Mouse (Mus musculus) lung, postnatal 0 days (tissue): Measurements from ENCODE around the gene Cd300ld5. TPM values are rescaled to one million over a fixed set of nuclear protein-coding genes. Genes with fewer than 3 reads are reported as not detected.

Source experiments
- ATAC-seq: fragments of 200-750 bp; cut with Nextera tagmentation; 2 replicates; pipeline ENCODE4 v1.8.0; 2017; ENCODE audit warnings: moderate library complexity
- DNase-seq: peaks from one replicate; pipeline ENCODE4 v3.0.0-alpha.2; 2016; ENCODE audit warnings: low spot score
- H3K27ac ChIP-seq: fragments of 300-500 bp; sonication (generic); 2 replicates; pipeline ENCODE4 v1.5.1; 2014; ENCODE audit warnings: antibody characterized with exemption, mild to moderate bottlenecking, low read length, mixed read lengths
- H3K27me3 ChIP-seq: fragments of 300-500 bp; sonication (generic); replicated peaks from 2 replicates; pipeline ENCODE4 v1.6.1; 2014; ENCODE audit warnings: low read length, mixed read lengths; ENCODE audit not compliant: insufficient read depth
- H3K36me3 ChIP-seq: fragments of 300-500 bp; sonication (generic); 2 replicates; pipeline ENCODE4 v1.6.1; 2014; ENCODE audit warnings: low read length, mixed read lengths; ENCODE audit not compliant: insufficient read depth
- H3K4me1 ChIP-seq: fragments of 300-500 bp; sonication (generic); 2 replicates; pipeline ENCODE4 v1.6.1; 2014; ENCODE audit warnings: antibody characterized with exemption, low read depth, low read length, mixed read lengths; ENCODE audit not compliant: insufficient read depth
- H3K4me2 ChIP-seq: fragments of 300-500 bp; sonication (generic); replicated peaks from 2 replicates; pipeline ENCODE4 v1.6.1; 2014; ENCODE audit warnings: low read depth, mild to moderate bottlenecking, low read length, moderate library complexity, mixed read lengths
- H3K4me3 ChIP-seq: fragments of 300-500 bp; sonication (generic); 2 replicates; pipeline ENCODE4 v1.5.1; 2014; ENCODE audit warnings: low read depth, low read length
- H3K9ac ChIP-seq: fragments of 300-500 bp; sonication (generic); replicated peaks from 2 replicates; pipeline ENCODE4 v1.6.1; 2014; ENCODE audit warnings: low read depth, mild to moderate bottlenecking
- H3K9me3 ChIP-seq: fragments of 300-500 bp; sonication (generic); 2 replicates; pipeline ENCODE4 v1.6.1; 2016; ENCODE audit warnings: low read length, mixed read lengths
- CTCF ChIP-seq: IDR thresholded peaks from 2 replicates; pipeline ENCODE4 v1.5.1; 2016; ENCODE audit warnings: antibody characterized with exemption, mild to moderate bottlenecking
- EP300 ChIP-seq: IDR thresholded peaks from 2 replicates; pipeline ENCODE4 v1.6.1; 2016; ENCODE audit warnings: antibody characterized with exemption, mild to moderate bottlenecking, control low read depth
- WGBS: fragments of 180-500 bp; shearing (Covaris S2); extraction: QIAGEN DNeasy Blood & Tissue Kit; methylation state at CpG from one replicate; pipeline ENCODE4 v1.1.7; 2014; 5-methylcytosine and 5-hydroxymethylcytosine counted together
- polyA plus RNA-seq: library from polyadenylated mRNA; unstranded; fragments of >200 nt; fragmentation: Nextera tagmentation; extraction: Ambion mirVana; gene quantifications from 2 replicates; pipeline ENCODE4 v1.2.1, GENCODE M21; 2015

The Cd300ld5 gene
- polyA plus RNA-seq, 1 experiment from 2014 or later = not detected

- Histone ChIP-seq H3K9me3 (no peaks in the 10 kb centered on the region), H3K27me3 (no peaks in the 10 kb centered on the region), H3K4me3 (no peak overlapping the region), H3K36me3 (no peaks in the 10 kb centered on the region), H3K4me1 (0 out of 2 replicates have a peak, but pooled peaks cover 3% of the 10 kb centered on the region), H3K4me2 (no peak overlapping the region), H3K27ac (no peak overlapping the region), H3K9ac (0 out of 2 replicates have a peak overlapping the region, but pooled peaks have one; percentile 8)
- TF ChIP-seq EP300 (no peak), CTCF (no peak)
- DNase-seq = no peak
- 66% methylated on average over 5 of the region's 5 CpGs for WGBS
- no peak for ATAC-seq
Observed at GRCm38 (mm10) chr11:115073002-115073401, 35.4 kb upstream of the Cd300ld5 start.

- TF ChIP-seq EP300 (no peak), CTCF (peak; percentile 37)
- Histone ChIP-seq H3K4me3 (no peak overlapping the region), H3K9me3 (no peaks in the 10 kb centered on the region), H3K27me3 (no peaks in the 10 kb centered on the region), H3K9ac (no peak overlapping the region), H3K27ac (peak overlapping the region; percentile 27; the same call in 1 of the 2 replicates), H3K4me1 (0 out of 2 replicates have a peak, but pooled peaks cover 3% of the 10 kb centered on the region), H3K36me3 (no peaks in the 10 kb centered on the region), H3K4me2 (peak overlapping the region; percentile 28)
- DNase-seq = peak; percentile 86
- peak; percentile 85 for ATAC-seq
- 7% methylated on average over 13 of the region's 14 CpGs for WGBS
Observed at GRCm38 (mm10) chr11:115071631-115072294, 34.2 kb upstream of the Cd300ld5 start.

- no peak overlapping the region for H3K9ac ChIP-seq
- no peak overlapping the region for H3K27ac ChIP-seq
- DNase-seq (no peak), ATAC-seq (no peak)
- no peaks in the 10 kb centered on the region for H3K36me3 ChIP-seq
- WGBS = 4% methylated on average over 9 of the region's 9 CpGs
- H3K4me3 ChIP-seq = no peak overlapping the region
- no peaks in the 10 kb centered on the region for H3K9me3 ChIP-seq
- no peaks in the 10 kb centered on the region for H3K27me3 ChIP-seq
- H3K4me2 ChIP-seq = peak overlapping the region; percentile 28; the same call in 1 of the 2 replicates
- TF ChIP-seq CTCF (no peak), EP300 (no peak)
- H3K4me1 ChIP-seq = 0 out of 2 replicates have a peak, but pooled peaks cover 3% of the 10 kb centered on the region
Observed at GRCm38 (mm10) chr11:115071015-115071551, 33.5 kb upstream of the Cd300ld5 start.

- no peak overlapping the region for H3K27ac ChIP-seq
- no peak overlapping the region for H3K9ac ChIP-seq
- H3K4me2 ChIP-seq = no peak overlapping the region
- H3K4me1 ChIP-seq = 0 out of 2 replicates have a peak, but pooled peaks cover 3% of the 10 kb centered on the region
- peak; percentile 2; the same call in 1 of the 2 replicates for TF ChIP-seq CTCF
- no peak for TF ChIP-seq EP300
- DNase-seq = peak; percentile 8
- 55% methylated on average over 6 of the region's 6 CpGs for WGBS
- no peaks in the 10 kb centered on the region for H3K36me3 ChIP-seq
- H3K9me3 ChIP-seq = no peaks in the 10 kb centered on the region
- H3K27me3 ChIP-seq = no peaks in the 10 kb centered on the region
- H3K4me3 ChIP-seq = no peak overlapping the region
- ATAC-seq = no peak
Observed at GRCm38 (mm10) chr11:115066768-115067167, 29.2 kb upstream of the Cd300ld5 start.

- H3K4me1 ChIP-seq = no peaks in the 10 kb centered on the region
- H3K9me3 ChIP-seq = no peaks in the 10 kb centered on the region
- H3K4me2 ChIP-seq = no peak within 1 kb of the TSS
- H3K4me3 ChIP-seq = no peak within 1 kb of the TSS
- no peak within 1 kb of the TSS for H3K9ac ChIP-seq
- TF ChIP-seq EP300 (no peak), CTCF (no peak)
- ATAC-seq (no peak), DNase-seq (no peak)
- H3K27ac ChIP-seq = no peak within 1 kb of the TSS
- 24% methylated on average over 5 of the region's 5 CpGs for WGBS
- H3K36me3 ChIP-seq = no peaks in the 10 kb centered on the region
- H3K27me3 ChIP-seq = no peaks in the 10 kb centered on the region
Observed at GRCm38 (mm10) chr11:115062077-115062476, 24.5 kb upstream of the Cd300ld5 start, which contains the start of gene Cd300e. TSS of gene Cd300e (minus strand) at chr11:115062177.

- TF ChIP-seq EP300 = no peak
- TF ChIP-seq CTCF = no peak
- Histone ChIP-seq H3K36me3 (no peaks in the 10 kb centered on the region), H3K4me1 (no peaks in the 10 kb centered on the region), H3K27ac (no peak overlapping the region), H3K4me2 (no peak overlapping the region), H3K9ac (no peak overlapping the region), H3K27me3 (no peaks in the 10 kb centered on the region), H3K9me3 (no peaks in the 10 kb centered on the region), H3K4me3 (no peak overlapping the region)
- 64% methylated on average over 2 of the region's 2 CpGs for WGBS
- no peak for ATAC-seq
- peak; percentile 20 for DNase-seq
Observed at GRCm38 (mm10) chr11:115059797-115060196, 22.2 kb upstream of the Cd300ld5 start.
